Mouse (Mus musculus) kidney, postnatal 4 days (tissue): ENCODE results near the gene Gm16223.

Experiments used
- DNase-seq, 2 experiments: peaks; one replicate each; pipeline ENCODE4 v3.0.0; 2021; ENCODE audit warnings: mixed read lengths in 2 of 2

The Gm16223 gene

GRCm38 (mm10) chr5:42224840-42225239, 157.1 kb downstream of the Gm16223 start:
- no peak for DNase-seq

- DNase-seq: no peak
These were observed 160.9 kb downstream of the Gm16223 start for GRCm38 (mm10) chr5:42228631-42229030.

- no peak for DNase-seq
These were observed 171.5 kb downstream of the Gm16223 start for GRCm38 (mm10) chr5:42239291-42239690.

GRCm38 (mm10) chr5:42239806-42240205, 172.0 kb downstream of the Gm16223 start:
- DNase-seq: no peak

GRCm38 (mm10) chr5:42250376-42250775, 182.6 kb downstream of the Gm16223 start:
- DNase-seq: no peak
